Mouse (Mus musculus) adrenal gland, postnatal 4 days (tissue): Measurements from ENCODE around the gene Eng. TPM values are rescaled to one million over a fixed set of nuclear protein-coding genes. Genes with fewer than 3 reads are reported as not detected.

ENCODE experiments used
- DNase-seq, 2 experiments: peaks; one replicate each; pipeline ENCODE4 v3.0.0; 2021 to 2022; ENCODE audit warnings: low spot score in 2 of 2, mixed read lengths in 2 of 2
- total RNA-seq, 2 experiments: library from RNA; stranded (reverse); gene quantifications; 2 replicates each; pipeline ENCODE4 v1.2.3; 2021

The Eng gene
- total RNA-seq, 2 experiments from 2014 or later, result 97.4 to 103 TPM

DNA sequence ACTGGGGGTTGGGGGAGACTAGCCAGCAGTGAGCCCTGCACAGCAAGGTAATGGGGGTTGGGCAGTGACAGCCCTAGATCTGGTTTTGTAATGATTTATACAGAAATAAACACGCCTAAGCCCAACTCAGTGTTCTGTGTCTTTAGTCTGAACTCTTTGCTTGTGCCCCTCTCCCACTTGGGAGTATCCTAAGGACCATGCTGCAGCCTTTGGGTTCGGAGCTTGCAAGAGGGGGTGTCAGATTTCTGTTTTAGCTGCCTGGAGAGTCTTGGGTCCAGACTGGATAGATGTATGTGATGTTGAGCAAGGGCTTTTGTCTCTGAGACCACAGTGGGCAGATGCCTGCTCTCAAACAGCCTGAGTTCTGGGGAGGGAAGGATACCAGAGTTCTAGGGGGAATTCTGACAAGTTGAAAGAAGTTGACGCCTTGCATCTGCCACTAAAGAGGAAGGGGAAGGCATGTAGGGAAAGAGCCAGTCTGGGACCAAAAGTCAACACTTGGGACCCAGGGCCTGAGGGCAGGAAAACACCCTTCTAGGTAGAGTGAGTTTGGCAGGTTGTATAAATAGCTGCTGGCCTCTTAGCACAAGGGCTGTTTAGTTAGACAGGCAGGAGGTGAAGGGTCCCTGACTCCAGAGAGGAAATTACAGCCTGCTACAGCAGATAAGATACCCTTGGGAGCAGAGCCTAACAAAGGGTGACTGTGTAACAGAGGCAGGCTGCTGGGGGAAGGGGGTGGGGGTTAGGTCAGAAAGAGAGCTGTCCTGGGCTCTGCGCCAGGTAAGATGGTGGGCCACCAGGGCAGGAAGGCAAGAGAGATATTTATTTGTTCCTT lies 25.5 kb upstream of the Eng start:
- no peak for DNase-seq

DNA sequence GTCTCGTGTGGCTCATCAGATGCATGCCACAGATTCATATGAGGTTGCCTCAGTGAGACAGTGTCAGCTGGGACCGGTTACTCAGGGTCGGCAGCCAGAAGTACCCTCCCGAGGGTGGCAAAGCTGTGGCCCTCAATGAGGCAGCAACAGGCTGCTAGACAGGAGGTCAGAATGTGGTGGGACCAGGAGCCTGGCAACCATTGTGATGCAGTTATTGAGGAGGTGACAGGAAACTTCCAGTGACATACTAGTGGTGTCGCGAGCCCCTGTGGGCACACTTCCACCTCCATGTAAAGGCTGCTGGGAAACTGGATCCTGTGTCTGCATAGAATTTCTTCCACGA lies 24.9 kb upstream of the Eng start, which contains the start of gene Ak1:
TSS of gene Ak1 (plus strand) at position 242 of the 343 bp plus-strand sequence.
- DNase-seq, result no peak

DNA sequence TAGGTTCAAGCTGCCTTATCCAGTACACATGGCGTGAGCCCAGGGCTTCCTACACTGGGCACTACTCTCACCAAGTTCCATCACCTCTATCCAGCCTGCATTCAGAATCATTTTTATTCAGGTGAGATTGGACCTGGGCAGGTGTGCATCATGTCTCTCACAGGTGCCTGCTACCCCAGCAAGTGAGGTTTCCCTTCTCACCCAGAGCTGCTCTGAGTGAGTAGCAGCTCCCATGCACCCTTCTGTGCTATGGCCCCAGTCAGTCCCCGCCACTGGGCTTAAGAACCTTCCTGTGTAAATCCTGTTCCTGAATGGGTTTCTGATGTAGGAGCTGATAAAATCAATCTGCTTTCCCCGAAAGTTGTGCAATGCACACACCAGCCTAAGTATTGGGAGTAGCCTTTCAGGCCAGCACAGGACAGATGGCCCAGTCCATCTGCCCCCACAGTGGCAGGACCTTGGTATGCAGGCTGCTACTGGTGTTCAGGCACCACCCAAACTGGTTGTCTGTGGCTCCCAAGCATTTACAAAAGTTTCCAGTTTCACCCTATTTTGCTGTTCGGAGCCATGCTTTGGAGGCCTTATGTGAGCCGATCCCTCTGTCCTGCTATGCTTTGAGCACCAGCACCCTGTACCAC lies 22.2 kb upstream of the Eng start:
- no peak for DNase-seq

DNA sequence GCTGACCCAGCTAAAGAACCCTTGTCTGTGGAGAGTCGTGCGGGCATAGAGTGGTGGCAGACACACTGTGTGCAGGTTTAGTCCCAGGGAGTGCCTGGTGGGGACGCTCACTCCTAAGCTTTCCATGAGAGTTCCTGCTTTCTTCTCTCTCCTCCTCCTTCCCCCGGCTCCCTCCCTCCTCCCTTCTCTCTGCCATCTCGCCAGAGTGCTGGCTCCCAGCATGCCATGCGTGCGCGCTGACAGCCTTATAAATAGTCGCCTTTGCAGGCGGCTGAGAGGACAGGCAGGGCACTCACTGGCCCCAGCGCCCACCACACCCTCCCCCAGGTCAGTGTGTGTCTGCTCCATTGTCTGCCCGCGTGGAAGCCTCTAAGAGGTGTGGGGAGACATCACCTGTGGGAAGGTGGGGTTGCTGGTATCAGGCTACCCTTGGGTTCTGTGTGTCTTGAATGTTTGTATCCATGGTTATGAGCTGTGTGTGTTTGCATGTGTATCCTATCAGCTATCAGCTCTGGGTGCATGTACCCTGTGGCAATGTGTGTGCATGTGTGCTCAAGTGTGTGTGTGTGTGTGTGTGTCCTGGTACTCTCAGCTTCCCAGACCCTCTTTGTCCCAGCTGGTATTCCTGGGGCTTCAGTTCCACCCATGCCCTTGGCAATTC lies 21.1 kb upstream of the Eng start:
- peak in 1 of 2 experiments; percentile 66 for DNase-seq

DNA sequence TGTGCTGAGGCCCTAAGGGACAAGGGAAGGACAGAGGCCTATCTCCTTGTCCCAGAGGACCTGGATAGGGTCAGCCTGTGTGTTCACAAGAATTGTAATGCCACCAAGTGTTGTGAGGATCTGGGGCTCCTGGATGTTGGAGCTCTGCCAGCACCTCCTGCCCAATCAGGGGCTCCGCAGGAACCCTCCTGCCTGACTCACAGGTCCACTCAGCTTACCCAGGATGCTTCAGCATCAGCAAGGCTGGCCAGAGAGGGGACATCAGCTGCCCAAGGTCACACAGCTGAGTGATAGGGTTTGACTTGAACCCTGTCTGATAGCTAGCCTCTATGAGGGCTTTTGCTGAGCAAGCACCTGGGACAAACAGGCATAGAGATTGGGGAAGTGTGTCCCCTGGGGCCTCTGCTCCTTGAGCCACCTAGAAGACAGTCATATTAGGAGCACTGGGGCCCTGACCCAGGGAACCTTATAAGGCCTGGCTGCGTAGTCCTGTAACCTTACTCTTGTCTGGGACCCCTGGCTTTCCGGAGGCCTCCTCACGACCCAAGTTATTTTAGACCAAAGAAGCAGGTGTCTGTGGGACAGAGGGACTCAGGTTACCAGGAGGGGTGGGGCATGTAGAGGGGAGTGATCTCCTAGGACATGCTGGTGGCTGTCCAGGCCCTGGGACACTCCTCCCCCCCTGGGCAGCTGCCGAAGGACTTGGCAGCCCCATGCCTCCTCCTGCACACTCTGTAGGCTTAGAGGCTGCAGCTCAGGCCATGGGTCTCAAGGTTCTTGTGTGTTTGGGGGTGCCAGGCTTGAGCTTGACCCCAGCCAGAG lies 20.3 kb upstream of the Eng start:
- no peak for DNase-seq

DNA sequence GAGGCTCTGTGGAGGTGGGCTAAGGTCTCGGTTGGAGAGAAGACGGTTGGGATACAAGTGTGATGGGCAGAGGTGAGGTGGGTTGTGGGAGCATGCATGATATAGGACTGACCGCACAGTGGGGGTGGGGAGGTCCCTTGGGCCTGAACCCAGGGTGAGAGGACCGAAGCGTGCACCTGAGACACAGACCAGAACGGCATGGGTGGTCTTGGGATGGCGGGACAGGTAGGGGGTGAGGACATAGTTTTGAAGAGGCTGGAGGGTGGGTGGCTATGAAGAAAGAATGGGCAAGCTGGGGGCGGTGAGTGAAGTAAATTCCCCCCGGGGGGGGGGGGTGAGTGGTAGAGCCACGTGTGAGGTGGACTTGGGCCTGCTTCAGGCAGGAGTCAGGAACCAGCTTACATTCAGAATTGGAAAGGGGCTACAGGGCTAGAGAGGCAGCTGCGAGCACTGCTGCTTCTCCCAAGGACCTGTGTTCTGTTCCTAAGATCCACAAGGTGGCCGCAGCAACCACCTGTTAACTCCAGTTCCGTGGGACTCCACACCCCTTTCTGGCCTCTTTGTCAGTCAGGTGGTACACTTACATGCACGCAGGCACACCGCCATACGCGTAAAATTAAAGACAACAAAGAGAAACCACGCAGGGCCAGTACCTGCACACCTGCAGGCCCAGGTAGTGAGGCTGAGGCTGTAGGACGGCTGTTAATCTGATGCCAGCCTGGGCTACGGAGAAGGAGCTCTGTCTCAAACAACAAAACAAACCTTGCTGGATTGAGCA lies 18.9 kb upstream of the Eng start:
- DNase-seq, result no peak

DNA sequence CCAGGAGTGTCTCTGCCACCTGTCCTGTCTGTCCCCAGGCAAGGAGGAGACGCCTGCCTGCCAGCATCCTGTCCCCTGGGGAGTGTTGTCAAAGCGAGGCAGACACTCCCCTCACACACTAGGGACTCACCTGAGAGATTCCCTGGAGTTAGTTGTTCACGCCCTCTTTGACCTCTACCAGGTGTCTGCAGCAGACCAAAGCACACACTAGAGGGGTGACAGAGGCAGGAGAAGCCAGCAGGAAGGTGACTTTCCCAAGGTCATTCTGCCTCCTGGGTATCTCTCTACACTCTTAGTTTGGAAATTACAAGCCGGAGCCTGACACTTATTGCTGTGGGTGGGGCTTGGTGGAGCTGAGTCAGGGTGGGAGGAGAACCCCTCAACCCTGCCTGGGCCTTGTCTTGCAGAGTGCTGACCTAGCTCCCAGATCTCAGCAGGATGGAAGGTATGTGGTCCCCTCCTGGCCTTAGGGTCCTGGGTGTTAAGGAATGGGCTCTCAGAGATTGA lies 18.3 kb upstream of the Eng start:
- no peak for DNase-seq

DNA sequence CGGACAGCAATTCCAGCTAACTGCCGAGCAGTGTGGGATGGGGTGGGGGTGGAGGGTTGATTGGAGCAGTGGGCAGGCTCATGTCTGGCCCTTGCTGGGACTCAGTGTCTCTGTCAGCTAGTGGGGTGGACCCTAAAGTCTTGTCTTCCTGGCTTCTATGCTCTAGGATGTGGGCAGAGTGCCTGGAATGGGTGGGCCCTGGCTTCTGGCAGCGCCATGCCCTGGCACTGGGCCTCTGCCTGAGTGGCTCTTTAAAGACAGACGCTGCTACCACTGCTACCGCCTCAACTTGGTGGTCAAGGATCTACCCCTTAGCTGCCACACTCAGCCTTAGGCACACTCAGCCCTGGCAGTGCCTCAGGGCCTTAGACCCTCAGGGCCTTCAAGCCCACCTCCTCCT lies 17.7 kb upstream of the Eng start:
- no peak for DNase-seq

DNA sequence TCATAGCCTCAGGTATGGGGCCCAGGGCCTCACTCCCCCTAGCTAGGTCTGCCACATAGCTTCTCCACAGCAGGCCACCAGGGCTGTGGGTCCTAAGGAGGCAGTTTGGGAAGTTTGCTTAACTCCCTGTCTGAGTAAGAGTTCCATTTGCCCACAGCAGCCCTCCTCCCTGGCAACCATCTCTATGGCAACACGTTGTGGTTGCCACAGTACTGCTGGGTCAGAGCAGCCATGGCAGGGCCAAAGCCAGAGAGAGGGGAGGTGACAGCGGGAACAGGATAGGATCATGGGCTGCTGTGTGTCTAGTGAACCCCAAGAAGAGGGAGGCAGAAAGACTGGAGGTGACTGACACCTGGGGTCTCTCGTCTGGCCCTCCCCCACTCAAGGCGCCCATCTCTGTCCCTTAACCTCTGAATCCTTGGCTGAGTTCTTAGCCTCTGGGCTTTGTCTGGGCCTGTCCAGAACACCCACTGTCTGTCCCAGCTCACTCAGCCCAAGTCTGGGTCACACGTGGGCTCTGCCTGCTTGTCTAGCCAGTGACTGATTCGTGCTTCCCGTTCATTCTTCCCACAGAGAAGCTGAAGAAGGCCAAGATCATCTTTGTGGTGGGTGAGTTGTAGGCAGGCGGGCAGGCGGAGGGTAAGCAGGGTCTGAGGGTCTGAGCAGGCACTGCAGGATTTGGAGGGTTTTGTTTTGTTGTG lies 17.0 kb upstream of the Eng start:
- no peak for DNase-seq

DNA sequence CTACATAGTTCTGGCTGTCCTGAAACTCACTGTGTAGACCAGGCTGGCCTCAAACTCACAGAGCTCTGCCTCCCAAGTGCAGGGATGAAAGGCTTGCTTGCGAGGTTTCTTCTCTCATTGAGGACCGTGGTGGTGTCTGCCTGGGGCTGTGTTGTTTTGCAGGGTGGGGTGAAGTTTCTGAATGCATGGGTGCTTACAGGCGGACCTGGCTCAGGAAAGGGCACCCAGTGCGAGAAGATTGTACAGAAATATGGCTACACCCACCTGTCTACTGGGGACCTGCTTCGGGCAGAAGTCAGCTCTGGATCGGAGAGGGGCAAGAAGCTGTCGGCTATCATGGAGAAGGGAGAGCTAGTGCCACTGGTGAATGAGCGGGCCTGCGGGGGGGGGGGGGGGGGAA lies 16.4 kb upstream of the Eng start:
- DNase-seq, result no peak

DNA sequence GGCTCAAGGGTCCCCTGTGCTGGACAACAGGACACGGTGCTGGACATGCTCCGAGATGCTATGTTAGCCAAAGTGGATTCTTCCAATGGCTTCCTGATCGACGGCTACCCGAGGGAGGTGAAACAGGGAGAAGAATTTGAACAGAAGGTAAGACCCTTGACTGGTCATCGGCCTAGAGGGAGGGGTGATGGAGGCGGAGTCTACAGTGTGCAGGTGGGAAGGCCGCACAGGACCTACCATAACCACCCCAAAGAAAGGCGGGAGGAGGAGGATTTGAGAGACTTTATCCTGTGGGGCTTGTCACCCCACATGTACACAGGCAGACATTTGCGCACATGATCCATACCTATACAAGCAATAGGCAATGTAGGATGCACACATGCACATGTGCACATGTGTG lies 15.3 kb upstream of the Eng start:
- DNase-seq, result no peak

DNA sequence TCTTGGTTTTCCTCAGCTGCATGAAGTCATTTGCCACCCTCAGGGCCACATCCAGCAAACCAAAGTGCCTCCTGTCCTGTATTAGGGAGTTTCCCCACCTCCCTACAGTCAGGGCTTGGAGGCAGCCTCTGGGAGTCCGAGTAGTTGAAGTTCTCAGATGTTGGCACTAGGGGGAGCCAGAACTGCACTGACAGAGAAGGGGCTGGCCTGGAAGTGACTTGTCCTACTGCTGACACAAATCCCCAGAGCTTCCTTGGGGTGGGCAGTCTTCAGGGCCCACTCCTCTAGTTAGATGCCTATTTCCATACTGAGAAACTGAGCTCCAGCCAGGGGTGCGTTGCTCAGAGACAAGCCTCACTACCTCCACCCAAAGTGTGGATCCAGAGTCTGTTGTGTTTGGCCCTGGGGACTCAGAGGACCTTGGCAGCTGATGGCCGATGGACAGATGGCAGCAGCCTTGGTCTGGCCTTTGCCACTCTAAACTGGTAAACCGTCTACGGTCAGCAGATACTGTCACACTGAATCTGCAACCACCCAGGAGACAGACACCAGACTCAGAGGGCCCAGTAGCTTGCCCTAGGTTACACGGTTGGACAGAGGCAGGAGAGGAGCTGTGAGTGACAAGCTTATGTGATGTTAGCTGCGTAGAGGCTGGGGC lies 14.5 kb upstream of the Eng start:
- peak in 1 of 2 experiments; percentile 71 for DNase-seq

DNA sequence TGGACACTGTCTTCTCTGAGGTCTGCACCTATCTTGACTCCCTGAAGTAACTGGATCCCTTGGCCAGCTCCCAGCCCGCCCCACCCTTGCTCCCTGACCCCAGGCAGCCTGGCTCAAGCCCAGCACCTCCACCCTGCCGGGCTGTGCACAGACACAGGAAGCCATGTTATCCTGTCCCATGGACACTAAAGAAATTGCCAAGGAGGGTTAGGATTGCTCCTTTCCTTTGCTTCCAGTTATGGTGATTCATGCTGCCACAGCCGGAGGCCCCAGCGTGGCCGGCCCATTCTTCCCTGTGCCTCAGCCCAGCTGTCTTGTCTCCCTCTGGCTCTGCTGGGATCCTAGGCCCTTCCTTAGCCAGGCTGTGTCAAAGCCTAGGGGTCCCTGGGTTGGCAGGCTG lies 12.7 kb upstream of the Eng start:
- no peak for DNase-seq

DNA sequence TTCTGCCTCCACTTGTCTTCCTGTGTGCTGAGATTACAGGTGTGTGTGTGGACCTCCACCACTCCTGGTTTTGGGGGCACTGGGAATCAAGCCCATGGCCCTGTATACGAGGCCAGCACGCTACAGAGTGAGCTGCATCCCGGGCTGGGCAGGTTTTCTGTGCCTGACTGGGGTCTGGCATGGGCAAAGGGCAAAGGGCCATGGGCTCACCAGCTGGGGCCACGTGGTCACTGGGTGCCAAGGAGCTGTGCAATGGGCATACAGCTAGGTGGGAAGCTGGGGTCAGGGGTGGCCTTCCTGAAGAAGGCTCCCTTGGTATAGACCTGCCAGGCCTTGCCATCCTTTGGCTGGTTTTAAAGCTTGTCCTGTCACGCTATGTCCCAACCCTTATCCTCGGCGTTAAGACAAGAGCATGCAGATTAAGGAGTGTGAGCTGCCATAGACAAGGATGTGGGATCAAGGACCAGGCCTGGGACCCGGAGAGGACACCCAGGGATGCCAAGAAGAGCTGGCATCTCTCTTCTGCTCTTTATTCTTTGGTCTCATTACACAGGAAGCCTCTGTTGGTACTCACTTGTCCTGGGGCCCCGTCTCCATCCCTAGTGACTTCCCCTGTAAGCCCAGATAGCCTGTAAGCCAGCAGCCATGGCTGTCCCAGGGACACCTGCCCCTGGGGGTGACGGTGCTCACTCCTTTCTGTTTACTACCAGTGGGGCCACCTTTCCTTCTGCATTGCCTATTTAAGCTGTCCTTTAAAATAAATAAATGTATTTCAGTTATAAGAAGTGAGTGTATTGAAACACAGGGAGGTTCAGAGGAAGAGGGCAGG lies 11.9 kb upstream of the Eng start:
- DNase-seq, result no peak

DNA sequence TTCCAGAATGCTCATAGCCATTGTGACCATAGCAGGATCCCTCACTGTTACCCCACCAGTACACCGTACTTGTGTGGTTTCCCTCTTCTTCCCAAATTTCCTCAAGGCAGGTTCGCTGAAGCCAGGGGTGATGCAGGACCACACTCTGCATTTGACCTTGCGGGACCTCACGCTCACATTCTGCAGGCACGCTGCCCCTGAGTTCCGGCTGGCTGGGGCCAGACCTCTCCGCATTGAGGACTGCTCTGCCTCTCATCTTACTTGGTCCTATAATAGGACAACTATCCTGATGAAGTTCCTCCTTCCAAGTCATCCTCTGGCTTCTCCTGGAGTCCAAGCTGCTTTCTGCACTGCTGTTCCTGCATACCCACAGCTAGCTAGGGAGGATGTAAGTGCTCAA lies 9.8 kb upstream of the Eng start:
- DNase-seq, result no peak

DNA sequence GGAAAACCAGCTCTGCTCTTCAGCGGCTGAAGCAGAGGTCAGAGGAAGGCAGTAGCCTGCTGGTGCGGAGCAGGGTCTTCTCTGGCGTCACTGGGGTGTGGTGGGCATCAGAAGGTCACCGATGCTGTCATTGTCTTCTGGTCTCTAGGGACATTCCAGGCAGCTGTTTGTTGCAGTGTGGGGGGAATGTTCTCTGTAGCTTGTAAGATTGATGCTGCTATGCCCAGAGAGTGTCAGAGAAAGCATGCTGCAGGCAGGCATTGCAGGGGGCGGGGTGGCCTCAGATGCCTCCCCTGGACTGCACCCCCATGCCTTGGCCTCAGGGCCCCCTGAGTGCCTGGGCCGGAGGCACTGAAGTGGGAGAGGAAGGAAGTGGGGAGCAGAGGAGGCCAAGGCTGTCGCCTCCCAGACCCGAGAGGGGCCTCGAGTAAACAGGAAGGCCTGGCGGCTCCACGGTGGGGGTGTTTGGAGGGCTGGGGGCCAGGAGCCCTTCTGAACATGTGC lies 8.6 kb upstream of the Eng start:
- DNase-seq, result no peak

DNA sequence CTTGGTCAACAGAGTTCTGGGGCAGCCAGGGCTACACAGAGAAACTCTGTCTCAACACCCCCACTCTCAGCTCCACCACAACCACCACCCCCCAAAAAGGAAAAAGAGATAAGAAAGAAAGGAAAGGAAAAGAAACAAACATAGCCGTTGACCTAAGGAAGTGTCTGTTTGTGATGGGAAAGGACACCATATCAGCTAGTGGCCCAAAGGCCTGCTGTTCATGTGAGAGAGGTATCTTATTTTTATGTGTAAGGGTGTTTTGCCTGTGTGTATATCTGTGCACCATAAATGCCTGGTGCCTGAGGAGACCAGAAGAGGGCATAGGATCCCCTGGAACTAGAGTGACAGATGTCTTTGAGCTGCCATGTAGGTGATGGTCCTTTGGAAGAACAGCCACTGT lies 6.8 kb upstream of the Eng start:
- no peak for DNase-seq

DNA sequence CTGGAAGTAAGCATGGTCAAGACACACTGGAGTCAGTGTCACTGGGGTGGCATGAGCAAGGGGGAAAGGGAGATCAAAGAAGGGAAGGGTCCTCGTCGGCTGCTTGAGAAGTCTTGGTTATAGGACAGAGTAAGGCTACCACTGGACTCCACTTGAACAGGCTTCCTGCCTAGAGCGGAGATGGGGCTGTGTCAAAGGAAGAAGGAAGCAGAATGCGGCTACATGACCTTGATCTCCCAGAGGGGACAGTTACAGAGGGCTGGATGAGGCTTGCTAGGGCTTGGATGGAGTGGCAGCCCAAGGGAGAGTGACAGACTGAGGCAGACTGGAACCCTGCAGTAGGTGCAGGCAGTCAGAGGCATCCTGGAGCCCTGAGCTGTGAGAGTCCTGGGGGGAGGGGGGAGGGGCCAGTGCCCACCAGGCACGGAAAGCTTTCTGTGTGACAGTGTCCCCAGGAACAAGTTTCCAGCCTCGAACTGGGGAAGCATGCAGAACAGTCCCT lies 5.8 kb upstream of the Eng start:
- no peak for DNase-seq
